Mouse (Mus musculus): Measurements from ENCODE around the gene Mettl7b. TPM values are rescaled to one million over a fixed set of nuclear protein-coding genes. Genes with fewer than 3 reads are reported as not detected.

The Mettl7b gene
- polyA plus RNA-seq, 1 experiment: not detected

DNA sequence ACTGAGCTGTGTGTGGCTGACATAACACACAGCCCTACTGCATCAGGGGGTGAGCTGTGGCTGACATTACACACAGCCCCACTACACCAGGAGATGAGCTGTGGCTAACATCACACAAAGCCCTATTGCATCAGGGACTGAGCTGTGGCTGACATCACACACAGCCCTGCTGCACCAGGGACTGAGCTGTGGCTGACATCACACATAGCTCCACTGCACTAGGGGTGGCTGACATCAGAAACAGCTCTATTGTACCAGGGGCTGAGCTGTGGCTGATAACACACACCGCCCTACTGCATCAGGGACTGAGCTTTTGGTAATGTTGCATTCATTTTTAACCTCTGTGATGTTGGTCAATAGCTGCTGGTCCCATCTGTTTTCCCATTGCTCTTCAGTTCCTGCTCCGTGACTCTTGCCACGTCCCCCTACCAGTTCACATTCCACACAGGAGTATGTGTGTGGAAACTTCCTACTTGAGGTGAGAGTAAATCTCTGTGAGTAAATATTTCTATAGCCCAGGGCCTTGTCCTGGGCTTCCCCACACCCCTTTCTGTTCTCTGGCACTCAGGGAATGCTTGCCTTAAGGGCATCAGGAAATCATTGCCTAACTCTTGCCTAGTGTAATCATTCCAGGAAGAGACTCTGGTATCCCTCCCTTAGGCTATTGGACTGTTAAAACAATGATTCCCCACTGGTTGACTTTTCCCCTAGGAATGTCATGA lies 20.0 kb upstream of the Mettl7b start:
- 79% methylated on average over 3 of the region's 3 CpGs for WGBS
- Histone ChIP-seq H3K27ac (ENCODE audit: insufficient read depth, low read length) (no peak overlapping the region), H3K4me1 (ENCODE audit: control insufficient read depth, insufficient read depth, low read length) (no peaks in the 10 kb centered on the region), H3K4me3 (replicated peaks; ENCODE audit: insufficient read depth, low read depth, low read length) (no peak overlapping the region), H3K27me3 (ENCODE audit: control insufficient read depth, insufficient read depth, low read length) (no peaks in the 10 kb centered on the region)
- DNase-seq: no peak
- TF ChIP-seq POLR2A (IDR thresholded peaks at IDR 0.05; ENCODE audit: borderline replicate concordance, insufficient read depth, low read length): no peak
- TF ChIP-seq CTCF (IDR thresholded peaks at IDR 0.05; ENCODE audit: borderline replicate concordance, insufficient read depth, low read depth, low read length): no peak

DNA sequence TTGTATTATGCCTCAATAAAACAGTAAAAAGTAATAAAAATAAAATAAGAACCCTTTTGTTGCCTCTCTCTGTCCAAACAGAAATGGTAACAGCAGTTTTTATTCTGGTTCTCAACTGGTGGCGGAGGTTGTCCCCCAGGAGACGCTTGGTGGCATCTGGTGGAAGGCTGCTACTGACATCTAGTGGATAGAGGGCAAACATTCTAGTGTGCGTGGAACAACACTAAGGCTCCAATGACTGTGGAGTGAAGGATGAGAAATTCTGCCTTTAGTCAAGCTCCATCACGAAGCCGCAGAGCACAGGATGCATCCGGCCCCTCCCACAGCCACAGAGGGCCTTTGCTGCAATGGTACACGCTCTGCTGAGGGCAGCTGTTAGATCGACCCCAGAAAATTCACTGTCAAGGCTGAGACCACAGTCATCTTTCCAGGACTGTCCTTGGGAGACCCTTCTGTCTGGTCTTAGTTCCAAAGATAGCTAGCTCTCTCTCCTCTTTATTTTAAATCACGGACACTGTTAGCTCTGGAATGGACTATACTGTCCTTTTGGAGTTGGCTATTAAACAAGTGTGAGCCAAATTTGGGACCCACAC lies 16.8 kb upstream of the Mettl7b start:
- 8% methylated on average over 9 of the region's 9 CpGs for WGBS
- peak; percentile 62 to 66 for DNase-seq
- H3K4me1 ChIP-seq (ENCODE audit: control insufficient read depth, insufficient read depth, low read length): no peaks in the 10 kb centered on the region
- TF ChIP-seq POLR2A (IDR thresholded peaks at IDR 0.05; ENCODE audit: borderline replicate concordance, insufficient read depth, low read length) (no peak), CTCF (IDR thresholded peaks at IDR 0.05; ENCODE audit: borderline replicate concordance, insufficient read depth, low read depth, low read length) (peak; percentile 93)
- no peaks in the 10 kb centered on the region for H3K27me3 ChIP-seq (ENCODE audit: control insufficient read depth, insufficient read depth, low read length)
- H3K4me3 ChIP-seq (replicated peaks; ENCODE audit: insufficient read depth, low read depth, low read length): no peak overlapping the region
- H3K27ac ChIP-seq (ENCODE audit: insufficient read depth, low read length): no peak overlapping the region

DNA sequence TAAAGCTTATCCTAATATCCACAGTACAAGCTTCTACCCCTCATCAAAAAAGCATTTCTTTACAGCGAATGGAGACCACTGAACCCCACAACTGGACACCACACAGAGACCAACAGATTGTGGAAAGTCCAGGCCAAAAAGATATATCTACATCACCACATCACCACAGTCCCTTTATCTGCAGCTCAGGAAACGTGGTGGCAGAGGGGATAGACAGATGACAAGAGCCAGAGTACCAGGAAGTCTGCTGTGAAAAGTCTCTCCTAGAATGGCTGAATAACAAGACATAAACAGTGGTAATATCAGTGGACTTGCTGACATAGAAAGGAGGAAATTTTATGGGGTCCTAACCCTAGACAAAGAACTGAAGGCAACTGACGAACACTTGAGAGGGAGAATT lies 15.6 kb upstream of the Mettl7b start:
- Histone ChIP-seq H3K4me3 (replicated peaks; ENCODE audit: insufficient read depth, low read depth, low read length) (no peak overlapping the region), H3K27ac (ENCODE audit: insufficient read depth, low read length) (no peak overlapping the region), H3K27me3 (ENCODE audit: control insufficient read depth, insufficient read depth, low read length) (no peaks in the 10 kb centered on the region), H3K4me1 (ENCODE audit: control insufficient read depth, insufficient read depth, low read length) (no peaks in the 10 kb centered on the region)
- TF ChIP-seq CTCF (IDR thresholded peaks at IDR 0.05; ENCODE audit: borderline replicate concordance, insufficient read depth, low read depth, low read length) (no peak), POLR2A (IDR thresholded peaks at IDR 0.05; ENCODE audit: borderline replicate concordance, insufficient read depth, low read length) (no peak)
- DNase-seq: no peak
- 85% methylated on average over 3 of the region's 3 CpGs for WGBS

DNA sequence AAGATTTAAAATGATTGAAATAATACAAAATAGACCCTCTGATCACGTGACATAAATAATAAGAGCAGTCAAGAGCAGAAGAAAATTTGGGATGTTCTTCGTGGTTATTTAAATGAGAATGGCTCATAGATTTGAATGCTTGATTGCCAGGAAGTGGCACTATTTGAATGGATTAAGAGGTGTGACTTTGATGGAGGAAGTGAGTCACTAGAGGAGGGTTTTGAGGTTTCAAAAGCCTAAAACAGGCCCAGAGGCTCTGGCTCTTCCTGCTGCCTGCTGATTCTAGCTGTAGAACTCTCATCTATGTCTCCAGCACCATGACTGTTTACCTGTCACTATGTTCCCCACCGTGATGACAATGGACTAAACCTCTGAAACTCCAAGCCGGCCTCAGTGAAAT lies 12.1 kb upstream of the Mettl7b start:
- Histone ChIP-seq H3K4me3 (replicated peaks; ENCODE audit: insufficient read depth, low read depth, low read length) (no peak overlapping the region), H3K4me1 (ENCODE audit: control insufficient read depth, insufficient read depth, low read length) (no peaks in the 10 kb centered on the region), H3K27me3 (ENCODE audit: control insufficient read depth, insufficient read depth, low read length) (no peaks in the 10 kb centered on the region; the same call in 1 of the 2 replicates), H3K27ac (ENCODE audit: insufficient read depth, low read length) (no peak overlapping the region)
- WGBS: 76% methylated on average over 4 of the region's 4 CpGs
- TF ChIP-seq CTCF (IDR thresholded peaks at IDR 0.05; ENCODE audit: borderline replicate concordance, insufficient read depth, low read depth, low read length) (no peak), POLR2A (IDR thresholded peaks at IDR 0.05; ENCODE audit: borderline replicate concordance, insufficient read depth, low read length) (no peak)
- DNase-seq: no peak

DNA sequence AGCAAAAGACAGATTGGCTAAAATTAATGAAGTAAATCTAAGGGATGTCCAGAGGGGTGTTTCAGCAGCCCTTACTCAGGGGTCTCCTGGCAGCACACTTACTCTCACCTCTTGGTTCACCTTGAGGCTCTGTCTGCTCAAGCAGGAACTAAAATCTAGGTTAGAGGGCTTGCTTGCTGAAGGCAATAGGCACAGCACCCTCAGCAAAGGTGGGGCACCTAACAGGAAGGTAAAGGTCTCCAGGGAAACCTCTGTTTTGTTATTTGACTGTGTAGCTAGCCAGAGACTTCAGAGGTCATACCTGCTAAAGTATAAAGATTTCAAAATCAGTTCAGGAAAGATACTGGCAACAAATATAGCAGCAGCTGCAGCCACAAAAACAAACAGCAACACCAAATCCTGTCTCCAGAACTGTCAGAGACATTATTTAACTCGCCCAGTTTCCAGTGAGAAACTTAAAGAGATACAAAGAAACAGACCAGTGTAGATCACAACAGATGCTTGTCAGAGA lies 10.0 kb upstream of the Mettl7b start:
- WGBS: 31% methylated on average over 1 of the region's 1 CpGs
- no peak for TF ChIP-seq CTCF (IDR thresholded peaks at IDR 0.05; ENCODE audit: borderline replicate concordance, insufficient read depth, low read depth, low read length)
- TF ChIP-seq POLR2A (IDR thresholded peaks at IDR 0.05; ENCODE audit: borderline replicate concordance, insufficient read depth, low read length): no peak
- Histone ChIP-seq H3K4me3 (replicated peaks; ENCODE audit: insufficient read depth, low read depth, low read length) (no peak overlapping the region), H3K27me3 (ENCODE audit: control insufficient read depth, insufficient read depth, low read length) (no peaks in the 10 kb centered on the region; the same call in 1 of the 2 replicates), H3K27ac (ENCODE audit: insufficient read depth, low read length) (no peak overlapping the region), H3K4me1 (ENCODE audit: control insufficient read depth, insufficient read depth, low read length) (no peaks in the 10 kb centered on the region)
- no peak for DNase-seq

DNA sequence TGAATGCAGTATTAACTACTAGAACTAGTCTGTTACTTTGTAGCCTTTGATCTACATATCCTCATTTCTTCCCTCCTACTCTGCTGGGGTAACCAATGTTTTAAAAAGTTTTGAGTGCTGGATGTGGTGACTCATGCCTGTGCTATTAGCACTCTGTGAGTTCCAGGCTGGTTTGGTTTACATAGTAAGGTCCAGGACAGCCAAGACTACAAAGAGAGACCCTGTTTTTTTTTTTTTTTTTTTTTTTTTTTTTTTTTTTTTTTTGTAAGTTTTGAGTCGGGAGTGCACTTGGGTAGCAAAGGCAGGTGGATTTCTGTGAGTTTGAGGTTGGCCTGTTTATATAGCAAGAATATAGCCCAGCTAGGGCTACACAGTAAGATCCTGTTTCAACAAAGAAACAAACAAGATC lies 7.6 kb upstream of the Mettl7b start:
- no peak for DNase-seq
- H3K27ac ChIP-seq (ENCODE audit: insufficient read depth, low read length): no peak overlapping the region
- H3K27me3 ChIP-seq (ENCODE audit: control insufficient read depth, insufficient read depth, low read length): no peaks in the 10 kb centered on the region; the same call in 1 of the 2 replicates
- no peaks in the 10 kb centered on the region for H3K4me1 ChIP-seq (ENCODE audit: control insufficient read depth, insufficient read depth, low read length)
- no peak overlapping the region for H3K4me3 ChIP-seq (replicated peaks; ENCODE audit: insufficient read depth, low read depth, low read length)
- TF ChIP-seq CTCF (IDR thresholded peaks at IDR 0.05; ENCODE audit: borderline replicate concordance, insufficient read depth, low read depth, low read length): no peak
- no peak for TF ChIP-seq POLR2A (IDR thresholded peaks at IDR 0.05; ENCODE audit: borderline replicate concordance, insufficient read depth, low read length)
- WGBS: 31% methylated on average over 1 of the region's 1 CpGs

DNA sequence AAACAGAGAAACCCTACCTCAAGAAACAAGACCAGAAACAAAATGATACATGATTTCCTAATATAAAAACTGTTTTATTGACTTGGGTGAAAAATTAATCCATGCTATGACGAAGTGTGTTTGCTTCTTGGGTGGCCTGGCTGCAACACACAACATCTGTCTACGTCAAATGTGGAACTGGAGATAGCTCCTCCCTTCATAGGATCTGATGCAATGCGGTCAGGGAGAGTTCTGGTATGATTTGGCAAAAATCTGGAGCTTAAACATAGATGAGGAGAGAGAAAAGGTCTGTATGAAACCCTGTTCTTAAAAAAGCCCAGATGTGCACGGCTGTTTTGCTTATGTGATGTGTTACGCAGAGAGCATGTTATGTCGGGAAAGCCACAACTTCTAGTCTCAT lies 5.1 kb upstream of the Mettl7b start:
- no peak overlapping the region for H3K27ac ChIP-seq (ENCODE audit: insufficient read depth, low read length)
- WGBS: 81% methylated on average over 6 of the region's 6 CpGs
- TF ChIP-seq CTCF (IDR thresholded peaks at IDR 0.05; ENCODE audit: borderline replicate concordance, insufficient read depth, low read depth, low read length): no peak
- no peak for TF ChIP-seq POLR2A (IDR thresholded peaks at IDR 0.05; ENCODE audit: borderline replicate concordance, insufficient read depth, low read length)
- DNase-seq: no peak
- H3K27me3 ChIP-seq (ENCODE audit: control insufficient read depth, insufficient read depth, low read length): no peaks in the 10 kb centered on the region; the same call in 1 of the 2 replicates
- no peaks in the 10 kb centered on the region for H3K4me1 ChIP-seq (ENCODE audit: control insufficient read depth, insufficient read depth, low read length)
- no peak overlapping the region for H3K4me3 ChIP-seq (replicated peaks; ENCODE audit: insufficient read depth, low read depth, low read length)

DNA sequence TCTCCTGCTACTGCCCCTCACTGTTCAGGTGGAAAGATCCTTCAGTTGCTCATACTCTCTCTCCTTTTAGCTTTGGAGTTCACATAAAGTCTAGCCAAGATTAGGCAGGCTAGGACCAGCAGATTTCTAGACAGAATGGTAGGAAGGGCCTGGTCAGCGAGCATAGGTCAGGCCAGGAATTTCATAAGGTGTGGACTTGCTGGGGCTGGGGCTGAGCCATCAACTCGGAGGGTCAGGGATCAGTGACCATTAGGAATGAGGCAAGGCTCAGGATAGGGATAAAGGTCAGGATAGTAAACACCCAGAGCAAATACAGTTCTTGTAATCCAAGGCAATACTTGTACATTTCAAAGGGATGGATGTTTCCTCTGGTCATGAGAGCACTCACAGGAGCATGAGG lies 4.2 kb upstream of the Mettl7b start:
- WGBS: 79% methylated on average over 2 of the region's 2 CpGs
- DNase-seq: no peak
- TF ChIP-seq CTCF (IDR thresholded peaks at IDR 0.05; ENCODE audit: borderline replicate concordance, insufficient read depth, low read depth, low read length): no peak
- no peak for TF ChIP-seq POLR2A (IDR thresholded peaks at IDR 0.05; ENCODE audit: borderline replicate concordance, insufficient read depth, low read length)
- Histone ChIP-seq H3K27me3 (ENCODE audit: control insufficient read depth, insufficient read depth, low read length) (no peaks in the 10 kb centered on the region; the same call in 1 of the 2 replicates), H3K4me1 (ENCODE audit: control insufficient read depth, insufficient read depth, low read length) (no peaks in the 10 kb centered on the region), H3K4me3 (replicated peaks; ENCODE audit: insufficient read depth, low read depth, low read length) (no peak overlapping the region), H3K27ac (ENCODE audit: insufficient read depth, low read length) (no peak overlapping the region)

Data from cerebellum, adult 2 months (tissue).